Mouse (Mus musculus): Measurements from ENCODE around the gene Dusp1. TPM values are rescaled to one million over a fixed set of nuclear protein-coding genes. Genes with fewer than 3 reads are reported as not detected.

Dusp1 gene
- polyA plus RNA-seq, 1 experiment = 326 TPM

- H3K4me3 ChIP-seq (ENCODE audit: insufficient read depth, low read depth, low read length) = no peak overlapping the region
- peaks cover 23% of the 10 kb centered on the region for H3K4me1 ChIP-seq (ENCODE audit: control insufficient read depth, insufficient read depth, insufficient read length, low read length)
- peak overlapping the region; percentile 58 for H3K27ac ChIP-seq (replicated peaks; ENCODE audit: low read depth, low read length)
These were observed 93.6 kb downstream of the Dusp1 start for GRCm38 (mm10) chr17:26468102-26468894.

- Histone ChIP-seq H3K4me3 (ENCODE audit: insufficient read depth, low read depth, low read length) (no peak overlapping the region), H3K4me1 (ENCODE audit: control insufficient read depth, insufficient read depth, insufficient read length, low read length) (peaks cover 23% of the 10 kb centered on the region), H3K27ac (replicated peaks; ENCODE audit: low read depth, low read length) (peak overlapping the region; percentile 58; the same call in 1 of the 2 replicates)
These were observed 94.3 kb downstream of the Dusp1 start for GRCm38 (mm10) chr17:26467619-26468018.

GRCm38 (mm10) chr17:26466741-26467150, 95.2 kb downstream of the Dusp1 start:
- Histone ChIP-seq H3K4me3 (ENCODE audit: insufficient read depth, low read depth, low read length) (no peak overlapping the region), H3K4me1 (ENCODE audit: control insufficient read depth, insufficient read depth, insufficient read length, low read length) (peaks cover 23% of the 10 kb centered on the region), H3K27ac (replicated peaks; ENCODE audit: low read depth, low read length) (peak overlapping the region; percentile 100)

GRCm38 (mm10) chr17:26464972-26465371, 97.0 kb downstream of the Dusp1 start:
- peak overlapping the region; percentile 58 for H3K4me3 ChIP-seq (ENCODE audit: insufficient read depth, low read depth, low read length)
- H3K4me1 ChIP-seq (ENCODE audit: control insufficient read depth, insufficient read depth, insufficient read length, low read length) = peaks cover 23% of the 10 kb centered on the region
- H3K27ac ChIP-seq (replicated peaks; ENCODE audit: low read depth, low read length) = peak overlapping the region; percentile 100

GRCm38 (mm10) chr17:26464481-26464880, 97.4 kb downstream of the Dusp1 start:
- Histone ChIP-seq H3K27ac (replicated peaks; ENCODE audit: low read depth, low read length) (peak overlapping the region; percentile 100), H3K4me3 (ENCODE audit: insufficient read depth, low read depth, low read length) (peak overlapping the region; percentile 58), H3K4me1 (ENCODE audit: control insufficient read depth, insufficient read depth, insufficient read length, low read length) (peaks cover 23% of the 10 kb centered on the region)

GRCm38 (mm10) chr17:26463984-26464383, 97.9 kb downstream of the Dusp1 start:
- Histone ChIP-seq H3K27ac (replicated peaks; ENCODE audit: low read depth, low read length) (peak overlapping the region; percentile 100), H3K4me1 (ENCODE audit: control insufficient read depth, insufficient read depth, insufficient read length, low read length) (peaks cover 23% of the 10 kb centered on the region), H3K4me3 (ENCODE audit: insufficient read depth, low read depth, low read length) (peak overlapping the region; percentile 58)

GRCm38 (mm10) chr17:26463432-26463831, 98.5 kb downstream of the Dusp1 start:
- H3K4me1 ChIP-seq (ENCODE audit: control insufficient read depth, insufficient read depth, insufficient read length, low read length) = peaks cover 22% of the 10 kb centered on the region
- peak overlapping the region; percentile 100 for H3K27ac ChIP-seq (replicated peaks; ENCODE audit: low read depth, low read length)
- peak overlapping the region; percentile 58; the same call in 1 of the 2 replicates for H3K4me3 ChIP-seq (ENCODE audit: insufficient read depth, low read depth, low read length)

GRCm38 (mm10) chr17:26462634-26463170, 99.2 kb downstream of the Dusp1 start:
- Histone ChIP-seq H3K27ac (replicated peaks; ENCODE audit: low read depth, low read length) (peak overlapping the region; percentile 100), H3K4me1 (ENCODE audit: control insufficient read depth, insufficient read depth, insufficient read length, low read length) (peaks cover 17% of the 10 kb centered on the region; the same call in 1 of the 2 replicates), H3K4me3 (ENCODE audit: insufficient read depth, low read depth, low read length) (no peak overlapping the region)

- Histone ChIP-seq H3K27ac (replicated peaks; ENCODE audit: low read depth, low read length) (peak overlapping the region; percentile 59), H3K4me1 (ENCODE audit: control insufficient read depth, insufficient read depth, insufficient read length, low read length) (no peaks in the 10 kb centered on the region), H3K4me3 (ENCODE audit: insufficient read depth, low read depth, low read length) (no peak overlapping the region)
These were observed 103.9 kb downstream of the Dusp1 start for GRCm38 (mm10) chr17:26458049-26458448.

GRCm38 (mm10) chr17:26457506-26457905, 104.4 kb downstream of the Dusp1 start:
- H3K27ac ChIP-seq (replicated peaks; ENCODE audit: low read depth, low read length) = peak overlapping the region; percentile 59
- no peak overlapping the region for H3K4me3 ChIP-seq (ENCODE audit: insufficient read depth, low read depth, low read length)
- H3K4me1 ChIP-seq (ENCODE audit: control insufficient read depth, insufficient read depth, insufficient read length, low read length) = peaks cover under 1% of the 10 kb centered on the region

Other genes starting within 250 kb of the Dusp1 start
- 0.99 and 1.8 TPM in 2 replicates for gene Neurl1b, start 147.3 kb downstream of the Dusp1 start, polyA plus RNA-seq (2012; ENCODE audit: insufficient read depth, insufficient read length, missing spikeins)
- 124 and 179 TPM in 2 replicates for gene Ergic1, start 639 bp downstream of the Dusp1 start, polyA plus RNA-seq (2012; ENCODE audit: insufficient read depth, insufficient read length, missing spikeins)
- 314 and 348 TPM in 2 replicates for gene Atp6v0e, start 101.1 kb upstream of the Dusp1 start, polyA plus RNA-seq (2012; ENCODE audit: insufficient read depth, insufficient read length, missing spikeins)
- 16.0 and 26.6 TPM in 2 replicates for gene Crebrf, start 153.5 kb upstream of the Dusp1 start, polyA plus RNA-seq (2012; ENCODE audit: insufficient read depth, insufficient read length, missing spikeins)
- gene Bnip1, start 218.9 kb upstream of the Dusp1 start, polyA plus RNA-seq (2012; ENCODE audit: insufficient read depth, insufficient read length, missing spikeins) = 18.3 and 26.8 TPM in 2 replicates

Measured in brown adipose tissue, adult 24 weeks (tissue).